Mouse (Mus musculus) heart, adult 2 months (tissue): Measurements from ENCODE around the gene Cradd.

Experiments used
- EP300 ChIP-seq: fragments of 200-500 bp; IDR thresholded peaks from 2 replicates; pipeline ENCODE4 v1.6.1; 2011; ENCODE audit warnings: low read depth, low read length, control low read depth; ENCODE audit not compliant: insufficient read depth
- POLR2A ChIP-seq: fragments of 200-500 bp; IDR thresholded peaks from 2 replicates; pipeline ENCODE4 v1.6.1; 2011; ENCODE audit warnings: mild to moderate bottlenecking, low read depth, low read length, control low read depth; ENCODE audit not compliant: insufficient read depth

GRCm38 (mm10) chr10:95133057-95133456 is 190.9 kb downstream of the Cradd start:
- TF ChIP-seq POLR2A, result no peak
- no peak for TF ChIP-seq EP300
